In the genomic region with DNA sequence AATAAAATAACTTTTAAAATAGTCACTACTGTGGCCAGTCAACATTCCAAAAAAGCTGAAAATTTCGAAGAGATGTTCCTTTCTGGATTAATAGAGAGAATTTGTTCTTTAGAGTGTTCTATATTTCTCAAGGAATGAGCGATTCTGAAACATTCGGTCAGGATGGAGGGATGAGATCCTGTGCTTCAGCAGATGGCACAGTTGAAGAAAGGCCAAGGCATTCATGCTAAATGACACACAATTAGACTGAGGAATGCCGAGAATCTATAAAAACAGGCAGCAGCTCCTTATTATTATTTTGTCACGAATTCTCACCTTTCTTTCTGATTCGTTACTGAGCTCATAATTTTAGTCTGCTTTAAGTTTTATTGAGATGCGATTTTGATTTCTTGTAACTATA, we compare ENCODE assay signal across 24 mouse cellular contexts. TPM values are rescaled to one million over a fixed set of nuclear protein-coding genes. Genes with fewer than 3 reads are reported as not detected.
A peak's percentile ranks its signal among the peaks of the same experiment; 100 is the strongest.
DNase-seq lines count a peak whose midpoint lies in the region; ATAC-seq lines count a peak whose summit lies in the region.
"Had no signal": no experiment of that assay in that cellular context is flagged by ENCODE, and none has a peak within 500 bp of the region (broad histone marks: within the 10 kb centered on the region; RNA-seq: fewer than 3 reads in every experiment).

No protein-coding gene starts in this region.

- no peak for DNase-seq in frontal cortex, postnatal 10 days (ENCODE audit: low spot score in 2 of 2)
- peak; percentile 63 to 81 for DNase-seq in cerebellum, adult 18-20 months
- peak; percentile 69 to 77 for DNase-seq in cerebellum, postnatal 10 days
- no peak for DNase-seq in adrenal gland, postnatal 25 days
- no peak for DNase-seq in urinary bladder, adult 18-20 months (ENCODE audit: low spot score in 2 of 2)
- no peak for DNase-seq in ovary, postnatal 14 days (ENCODE audit: low spot score)
- DNase-seq: adrenal gland, postnatal 36 days; forebrain, postnatal 0 days; gastrocnemius, postnatal 14 days; heart, adult 18-20 months; heart, postnatal 36 days; kidney, adult 9 months; kidney, postnatal 10 days; layer of hippocampus, adult 9-11 months; liver; lung, adult 2 months; lung, postnatal 10 days had no signal

- peak; percentile 47; the same call in 1 of the 2 replicates for ATAC-seq in frontal cortex, adult (ENCODE audit: low TSS enrichment)
- ATAC-seq: forebrain, postnatal 0 days; intestine, embryonic 16.5 days; midbrain, embryonic 13.5 days; Patski had no signal

RNA-seq across cellular contexts. Expression of gene Slitrk1, which starts 15.4 kb away (rescaled TPM):
- 0.95 and 1.6 TPM in 2 replicates for total RNA-seq in adrenal gland, postnatal 25 days (2021)
- total RNA-seq: common myeloid progenitor, adult 5-6 weeks; heart, adult 18-20 months; heart, postnatal 36 days; megakaryocyte-erythroid progenitor cell, adult 5-6 weeks; MEL had no signal

Comparison
In these comparisons a context has a peak if more than half of its experiments do, and no peak if none do; other contexts are left out.
1. DNase-seq: peak in cerebellum, adult 18-20 months (2 of 2) and cerebellum, postnatal 10 days (2 of 2); none in frontal cortex, postnatal 10 days (0 of 2), adrenal gland, postnatal 25 days (single experiment), urinary bladder, adult 18-20 months (0 of 2) and ovary, postnatal 14 days (single experiment).